Mouse (Mus musculus) B cell, adult 62 days (primary cell): ENCODE data around the gene Zbtb12. TPM values are rescaled to one million over a fixed set of nuclear protein-coding genes. Genes with fewer than 3 reads are reported as not detected.

Experiments
- total RNA-seq: library from RNA; stranded (reverse); gene quantifications from 4 replicates; pipeline ENCODE4 v1.2.4, GENCODE M21; 2023

Zbtb12 gene
- total RNA-seq = 11.5 to 12.8 TPM (median 11.9 TPM) in 4 replicates

DNA sequence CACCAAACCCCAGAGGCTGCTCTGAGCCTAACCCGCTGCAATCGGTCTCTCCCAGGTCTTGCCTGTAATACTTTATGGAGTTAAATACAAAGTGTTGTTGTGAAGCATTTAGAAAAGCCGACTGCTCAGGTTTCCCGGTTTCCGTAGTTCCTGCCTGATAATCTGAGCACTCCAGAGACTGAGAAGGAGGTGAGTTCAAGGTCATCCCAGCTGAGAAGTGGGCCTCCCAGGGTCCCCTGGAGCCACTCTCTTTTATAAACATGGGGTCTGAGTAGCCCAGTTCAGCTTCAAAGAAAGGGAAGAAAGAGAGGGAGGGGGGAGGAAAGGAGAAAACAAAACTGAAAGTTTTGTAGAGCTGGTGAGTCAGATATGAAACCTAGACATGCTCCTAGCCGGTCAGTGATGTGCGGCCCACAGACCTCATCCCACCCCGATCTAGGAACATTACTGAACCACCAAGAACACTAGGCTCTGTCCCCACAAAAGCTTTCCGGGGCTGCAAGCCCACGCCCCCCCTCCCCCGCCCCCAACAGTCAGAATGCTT is at the start of gene Zbtb12:
Zbtb12 (plus strand) TSS at position 148 of the 544 bp plus-strand sequence.

DNA sequence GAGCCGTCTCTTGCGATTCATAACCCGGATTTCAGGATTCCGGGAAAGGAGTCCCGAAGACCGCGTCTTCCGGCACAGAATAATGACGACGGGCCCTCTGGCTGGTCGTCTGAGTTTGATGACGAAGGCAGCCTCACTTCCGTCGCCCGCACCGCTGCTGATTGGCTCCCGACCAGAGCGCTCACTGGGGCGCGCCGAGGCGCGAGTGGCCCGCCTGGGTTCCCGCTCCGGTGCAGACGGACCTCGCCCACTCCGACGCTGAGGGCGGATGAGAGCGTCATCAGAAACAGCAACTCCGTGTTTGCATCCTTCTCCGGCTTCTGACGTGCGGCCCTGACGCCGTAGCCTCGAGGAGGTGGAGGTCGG is 42.4 kb upstream of the Zbtb12 start, which contains the start of the genes Stk19 and Dxo:
Stk19 (minus strand) TSS at position 90 of the 366 bp plus-strand sequence.
Dxo (plus strand) TSS at position 164 of the 366 bp plus-strand sequence.

DNA sequence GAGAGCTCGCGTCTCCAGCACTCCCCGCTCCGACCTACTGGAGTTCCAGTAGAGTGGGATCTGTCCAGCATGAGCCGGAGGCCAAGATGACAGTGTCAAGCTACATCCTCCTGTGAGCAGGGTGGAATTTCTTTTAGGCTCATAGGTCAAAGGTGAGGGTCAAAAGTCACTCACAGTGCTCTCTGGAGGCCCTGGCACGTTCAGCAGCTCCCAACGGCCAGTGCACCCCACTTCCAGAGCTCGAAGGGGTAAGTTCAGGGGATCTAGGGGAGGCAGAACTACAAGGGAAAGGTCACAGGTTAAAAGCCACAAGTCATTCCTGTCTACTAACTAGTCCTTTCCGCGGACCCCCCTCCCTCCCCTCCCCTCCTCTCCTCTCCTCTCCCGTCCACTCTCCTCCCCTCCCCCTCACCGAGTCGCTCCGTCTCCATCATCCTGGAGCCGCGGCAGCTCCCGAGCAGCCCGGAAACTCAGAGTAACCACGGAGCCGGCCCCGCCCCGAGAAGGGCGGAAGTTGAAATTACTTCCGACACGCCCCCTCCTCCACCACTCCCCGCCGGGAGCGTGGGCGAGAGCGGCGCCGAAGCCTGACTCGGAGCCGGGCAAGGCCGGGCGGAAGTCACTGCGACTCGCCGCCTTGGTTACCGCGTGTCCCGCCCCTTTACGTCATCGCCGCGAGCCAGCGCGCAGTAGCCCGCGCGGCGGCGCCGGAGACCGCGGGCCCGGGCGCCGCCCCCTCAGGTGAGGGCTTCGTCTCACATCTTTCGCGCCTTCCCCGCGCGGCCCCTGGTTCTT is 29.4 kb upstream of the Zbtb12 start, which contains the start of the genes Skiv2l and Nelfe:
Skiv2l (minus strand) TSS at position 489 of the 795 bp plus-strand sequence.
Nelfe (plus strand) TSS at position 670 of the 795 bp plus-strand sequence.

DNA sequence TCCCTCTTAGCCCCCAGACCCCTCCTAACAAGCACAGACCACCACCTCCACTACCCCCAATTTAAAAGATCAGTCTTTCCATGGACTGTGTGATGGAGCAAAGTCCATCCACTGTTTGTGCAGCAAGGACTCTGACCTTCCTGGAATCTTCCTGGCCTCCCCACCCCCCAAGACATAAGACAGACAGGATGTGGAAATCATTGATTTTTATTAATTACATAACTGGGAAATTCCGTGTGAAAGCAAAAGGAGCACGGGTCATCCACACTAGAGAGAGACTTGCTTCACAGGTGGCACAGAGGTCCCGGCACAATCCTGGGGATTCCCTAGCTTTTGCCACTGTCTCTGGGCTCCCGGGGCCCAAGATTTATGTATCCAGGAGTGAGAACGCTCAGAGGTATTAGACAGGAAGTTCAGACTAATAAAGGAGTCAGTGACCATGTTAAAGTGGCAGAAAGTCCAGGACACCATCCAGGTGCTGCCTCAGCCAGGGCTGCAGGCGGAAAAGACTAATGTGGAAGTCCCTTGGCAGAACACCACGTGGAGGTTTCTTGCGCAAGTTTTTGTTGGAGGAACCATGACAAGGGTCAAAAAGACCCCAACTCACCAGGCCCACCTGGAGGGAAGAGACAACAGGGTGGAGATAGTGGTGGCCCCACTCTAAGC is 16.7 kb upstream of the Zbtb12 start, which contains the start of gene Cfb:
Cfb (minus strand) TSS at position 103 of the 666 bp plus-strand sequence.

DNA sequence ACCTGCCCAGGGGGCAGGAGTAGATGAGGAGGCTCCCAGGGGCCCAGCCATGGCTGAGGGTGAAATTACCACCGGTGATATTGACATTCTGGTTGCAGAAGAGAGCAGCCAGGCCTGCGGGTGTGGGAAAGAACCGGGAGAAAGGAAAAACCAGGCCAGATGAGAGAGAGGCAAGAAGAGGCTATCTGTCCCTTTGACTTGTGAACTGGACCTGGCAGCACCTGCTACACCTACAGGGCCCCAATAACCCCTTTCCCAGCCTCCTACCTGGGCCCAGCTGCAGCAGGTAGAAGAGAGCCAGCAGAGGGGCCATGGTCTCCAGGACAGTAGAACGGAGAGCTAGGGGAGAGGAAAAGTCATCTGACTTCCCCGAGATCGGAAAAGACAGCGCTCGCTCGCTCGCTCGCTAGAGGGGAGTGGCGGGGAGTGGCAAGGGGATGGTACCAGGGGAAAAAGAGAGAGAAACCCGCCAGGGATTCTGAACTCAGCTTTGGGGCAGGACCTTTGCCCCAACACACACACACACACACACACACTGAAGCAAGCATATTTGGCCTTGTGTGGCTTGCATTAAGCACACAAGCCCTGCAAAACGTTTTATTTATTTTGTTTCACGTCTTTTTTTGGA is 2.5 kb downstream of the Zbtb12 start, which contains the start of gene Gm20547:
Gm20547 (minus strand) TSS at position 360 of the 628 bp plus-strand sequence.

DNA sequence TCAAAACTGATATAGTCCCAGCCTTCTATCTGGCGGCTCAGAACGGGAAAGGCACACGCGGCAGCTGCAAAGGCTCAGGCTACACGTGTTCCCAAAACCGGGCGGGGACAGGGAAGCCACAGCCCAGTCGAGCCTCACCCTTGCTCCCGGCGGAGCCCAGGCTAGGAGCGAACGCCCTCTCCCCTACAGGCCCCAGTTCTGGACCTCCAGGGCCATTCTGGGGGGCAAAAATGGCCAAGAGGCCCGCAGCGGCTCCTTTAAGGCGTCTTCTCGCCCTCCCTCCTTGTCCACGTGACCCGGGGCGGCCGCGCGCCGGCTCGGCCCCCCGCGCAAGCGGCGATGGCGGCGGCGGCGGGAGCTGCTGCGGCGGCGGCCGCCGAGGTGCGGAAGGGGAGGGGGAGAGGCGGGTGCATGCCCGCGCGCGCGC is 18.9 kb downstream of the Zbtb12 start, which contains the start of the genes C2 and Ehmt2:
C2 (minus strand) TSS at position 106 of the 427 bp plus-strand sequence.
Ehmt2 (plus strand) TSS at position 310 of the 427 bp plus-strand sequence.

DNA sequence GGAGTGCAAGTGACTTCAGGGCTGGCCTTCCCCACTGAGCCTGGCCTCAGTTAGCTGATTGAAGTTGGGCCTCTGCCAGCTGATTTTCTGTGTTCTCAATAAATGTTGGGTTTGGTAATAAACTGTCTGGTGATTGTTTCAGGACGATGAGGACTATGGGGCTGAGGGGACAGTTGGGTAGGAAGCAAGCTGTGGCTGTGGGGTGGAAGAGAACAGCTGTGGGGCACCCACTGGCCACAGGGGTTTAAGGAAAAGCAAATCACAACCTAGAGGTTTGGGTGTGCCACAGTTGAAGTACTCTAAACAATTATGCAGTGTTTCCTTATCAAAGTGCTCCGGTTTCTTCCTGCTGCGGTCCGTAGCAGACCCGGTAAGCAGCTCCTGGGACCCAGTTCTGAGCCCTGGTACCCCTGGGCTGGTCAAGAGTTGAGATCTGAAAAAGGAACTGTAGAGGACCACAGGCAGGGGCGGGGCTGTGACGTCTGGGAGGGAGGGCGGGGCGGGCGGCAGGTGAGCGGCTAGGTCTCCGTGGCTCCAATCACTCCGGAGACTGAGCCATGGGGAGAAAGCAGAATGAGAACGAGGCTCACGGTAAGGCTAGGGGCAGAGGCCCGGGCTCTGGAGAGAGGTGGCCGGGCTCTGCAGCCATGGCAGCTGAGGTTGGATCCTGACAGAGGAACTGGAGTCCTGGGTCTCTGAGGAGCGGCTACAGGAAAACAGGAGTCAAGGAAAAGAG is 34.8 kb downstream of the Zbtb12 start, which contains the start of gene Slc44a4:
Slc44a4 (plus strand) TSS at position 537 of the 736 bp plus-strand sequence.

DNA sequence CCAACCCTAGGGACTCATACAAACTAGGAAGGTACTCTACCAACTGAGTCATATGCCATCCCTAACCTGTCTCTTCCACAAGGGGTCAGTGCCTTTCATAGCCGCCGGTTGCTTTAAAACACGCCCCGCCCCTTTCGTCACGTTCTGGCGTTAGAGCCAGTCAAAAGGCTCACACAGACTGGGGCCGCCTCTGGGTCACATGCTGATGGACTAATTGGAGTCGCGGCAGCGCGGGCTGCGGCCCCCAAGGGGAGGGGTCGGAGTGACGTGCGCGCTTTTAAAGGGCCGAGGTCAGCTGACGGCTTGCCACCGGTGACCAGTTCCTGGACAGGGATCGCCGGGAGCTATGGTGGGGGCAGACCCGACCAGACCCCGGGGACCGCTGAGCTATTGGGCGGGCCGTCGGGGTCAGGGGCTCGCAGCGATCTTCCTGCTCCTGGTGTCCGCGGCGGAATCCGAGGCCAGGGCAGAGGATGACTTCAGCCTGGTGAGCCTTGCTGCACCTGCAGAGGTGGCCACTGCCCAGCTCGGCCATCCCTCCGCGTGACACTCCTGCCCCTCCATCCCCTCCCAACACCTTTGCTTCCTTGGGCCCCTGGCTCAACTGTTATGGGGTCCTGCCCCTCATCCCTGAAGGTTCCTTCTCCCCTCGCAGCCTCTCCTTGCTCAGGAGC is 51.9 kb downstream of the Zbtb12 start, which contains the start of gene Neu1:
Neu1 (plus strand) TSS at position 193 of the 674 bp plus-strand sequence.

Other genes with a start within 250 kb of the Zbtb12 start
- 0.38 TPM in 1 of 4 replicates, not detected in the others for gene Prrt1, start 249.9 kb upstream of the Zbtb12 start, total RNA-seq
- gene Fkbpl, start 234.7 kb upstream of the Zbtb12 start, total RNA-seq = 2.2 to 6.7 TPM (median 3.2 TPM) in 4 replicates
- gene Atf6b, start 232.3 kb upstream of the Zbtb12 start, total RNA-seq = 66.0 to 75.7 TPM (median 68.0 TPM) in 4 replicates
- 0.09 to 0.19 TPM (median 0.13 TPM) in 4 replicates for gene Tnxb, start 208.9 kb upstream of the Zbtb12 start, total RNA-seq
- gene C4b, start 135.6 kb upstream of the Zbtb12 start, total RNA-seq = 1.5 to 2.8 TPM (median 2.1 TPM) in 4 replicates
- not detected in 4 replicates for gene Cyp21a1, start 74.9 kb upstream of the Zbtb12 start, total RNA-seq
- 70.2 to 78.8 TPM (median 74.6 TPM) in 4 replicates for gene Stk19, start 42.5 kb upstream of the Zbtb12 start, total RNA-seq
- 83.3 to 87.2 TPM (median 86.2 TPM) in 4 replicates for gene Dxo, start 42.5 kb upstream of the Zbtb12 start, total RNA-seq
- 99.2 to 119 TPM (median 104 TPM) in 4 replicates for gene Skiv2l, start 29.3 kb upstream of the Zbtb12 start, total RNA-seq
- 31.6 to 38.4 TPM (median 32.6 TPM) in 4 replicates for gene Nelfe, start 29.1 kb upstream of the Zbtb12 start, total RNA-seq
- gene Cfb, start 17.0 kb upstream of the Zbtb12 start, total RNA-seq = 0.60 TPM in 1 of 4 replicates, not detected in the others
- gene Gm20547, start 2.6 kb downstream of the Zbtb12 start, total RNA-seq = not detected in 4 replicates
- 1.6 to 3.1 TPM (median 3.1 TPM) in 4 replicates for gene C2, start 18.8 kb downstream of the Zbtb12 start, total RNA-seq
- gene Ehmt2, start 19.0 kb downstream of the Zbtb12 start, total RNA-seq = 145 to 166 TPM (median 150 TPM) in 4 replicates
- not detected in 4 replicates for gene Slc44a4, start 35.0 kb downstream of the Zbtb12 start, total RNA-seq
- 91.5 to 104 TPM (median 98.0 TPM) in 4 replicates for gene Neu1, start 51.8 kb downstream of the Zbtb12 start, total RNA-seq
- gene Hspa1b, start 79.8 kb downstream of the Zbtb12 start, total RNA-seq = 143 to 677 TPM (median 225 TPM) in 4 replicates
- 1.1 TPM in 1 of 4 replicates, not detected in the others for gene Gm20481, start 90.4 kb downstream of the Zbtb12 start, total RNA-seq
- 69.3 to 362 TPM (median 119 TPM) in 4 replicates for gene Hspa1a, start 92.7 kb downstream of the Zbtb12 start, total RNA-seq
- gene Hspa1l, start 93.2 kb downstream of the Zbtb12 start, total RNA-seq = 0.24 to 0.40 TPM in 2 of 4 replicates, not detected in the others
- gene Lsm2, start 102.4 kb downstream of the Zbtb12 start, total RNA-seq = 27.8 to 35.0 TPM (median 28.9 TPM) in 4 replicates
- gene Vars, start 121.5 kb downstream of the Zbtb12 start, total RNA-seq = 237 to 278 TPM (median 258 TPM) in 4 replicates
- 0.28 to 0.52 TPM (median 0.30 TPM) in 4 replicates for gene Vwa7, start 137.1 kb downstream of the Zbtb12 start, total RNA-seq
- gene Sapcd1, start 148.5 kb downstream of the Zbtb12 start, total RNA-seq = 3.0 to 6.4 TPM (median 4.1 TPM) in 4 replicates
- 8.7 to 15.9 TPM (median 11.2 TPM) in 4 replicates for gene Msh5, start 167.3 kb downstream of the Zbtb12 start, total RNA-seq
- gene Clic1, start 170.5 kb downstream of the Zbtb12 start, total RNA-seq = 185 to 195 TPM (median 191 TPM) in 4 replicates
- gene Ddah2, start 179.6 kb downstream of the Zbtb12 start, total RNA-seq = 2.2 to 6.0 TPM (median 4.3 TPM) in 4 replicates
- not detected in 4 replicates for gene Ly6g6c, start 185.9 kb downstream of the Zbtb12 start, total RNA-seq
- not detected in 4 replicates for gene Mpig6b, start 186.7 kb downstream of the Zbtb12 start, total RNA-seq
- gene Ly6g6e, start 197.4 kb downstream of the Zbtb12 start, total RNA-seq = not detected in 4 replicates
- not detected in 4 replicates for gene Ly6g6d, start 198.6 kb downstream of the Zbtb12 start, total RNA-seq
- not detected in 4 replicates for gene Ly6g6f, start 206.1 kb downstream of the Zbtb12 start, total RNA-seq
- 72.8 to 85.6 TPM (median 76.5 TPM) in 4 replicates for gene Abhd16a, start 209.8 kb downstream of the Zbtb12 start, total RNA-seq
- gene Ly6g5c, start 228.8 kb downstream of the Zbtb12 start, total RNA-seq = not detected in 4 replicates
- gene Ly6g5b, start 235.9 kb downstream of the Zbtb12 start, total RNA-seq = 0.66 to 1.6 TPM (median 1.3 TPM) in 4 replicates
- gene Gpank1, start 242.0 kb downstream of the Zbtb12 start, total RNA-seq = 19.6 to 24.1 TPM (median 22.1 TPM) in 4 replicates
- 114 to 130 TPM (median 122 TPM) in 4 replicates for gene Csnk2b, start 242.6 kb downstream of the Zbtb12 start, total RNA-seq
- 12.0 to 17.1 TPM (median 14.5 TPM) in 4 replicates for gene D17H6S53E, start 246.9 kb downstream of the Zbtb12 start, total RNA-seq